11 mouse cellular contexts compared by ENCODE assay signal in genomic region chr7:28398000-28398399, GRCm38 (mm10). TPM values are rescaled to one million over a fixed set of nuclear protein-coding genes. Genes with fewer than 3 reads are reported as not detected.
A peak's percentile ranks its signal among the peaks of the same experiment; 100 is the strongest.
DNase-seq lines count a peak whose midpoint lies in the region; ATAC-seq and TF ChIP-seq lines count a peak whose summit lies in the region.
"Had no signal": no experiment of that assay in that cellular context is flagged by ENCODE, and none has a peak within 500 bp of the region (broad histone marks: within the 10 kb centered on the region; RNA-seq: fewer than 3 reads in every experiment).

No protein-coding gene starts in this region.

- H3K9ac ChIP-seq in forebrain, postnatal 0 days: no peak overlapping the region
- H3K9ac ChIP-seq: forebrain, embryonic 15.5 days; limb, embryonic 13.5 days had no signal

- H3K9me3 ChIP-seq in forebrain, postnatal 0 days (ENCODE audit: low read length): no peaks in the 10 kb centered on the region
- no peaks in the 10 kb centered on the region for H3K9me3 ChIP-seq in forebrain, embryonic 10.5 days
- H3K9me3 ChIP-seq: forebrain, embryonic 15.5 days; limb, embryonic 13.5 days had no signal

- TF ChIP-seq CTCF in forebrain, postnatal 0 days (IDR thresholded peaks at IDR 0.05; ENCODE audit: low read depth): peak; percentile 54

- DNase-seq in forebrain, postnatal 0 days: peak; percentile 54
- DNase-seq in forebrain, embryonic 10.5 days (ENCODE audit: extremely low spot score, low spot score): no peak
- peak; percentile 30 to 49 for DNase-seq in layer of hippocampus, postnatal 10 days (ENCODE audit: low spot score in 2 of 2)
- DNase-seq in layer of hippocampus, postnatal 14 days (ENCODE audit: low spot score in 2 of 2): no peak
- DNase-seq in A20 (ENCODE audit: low read depth, low spot score) (peak; percentile 37), adipocyte (ENCODE audit: low spot score) (peak; percentile 49)
- no peak for DNase-seq in ovary, postnatal 36 days (ENCODE audit: low spot score)
- no peak for DNase-seq in yolk sac, embryonic 10.5 days (ENCODE audit: low spot score)
- DNase-seq: cerebellum, adult 11-12 months had no signal

- H3K36me3 ChIP-seq in forebrain, postnatal 0 days (ENCODE audit: insufficient read depth): peaks cover 77% of the 10 kb centered on the region
- H3K36me3 ChIP-seq in forebrain, embryonic 10.5 days (replicated peaks): peaks cover 87% of the 10 kb centered on the region

- peaks cover 4% of the 10 kb centered on the region; the same call in 1 of the 2 replicates for H3K4me1 ChIP-seq in forebrain, postnatal 0 days (ENCODE audit: insufficient read depth)
- peaks cover 9% of the 10 kb centered on the region for H3K4me1 ChIP-seq in forebrain, embryonic 10.5 days

- H3K27me3 ChIP-seq in forebrain, postnatal 0 days (ENCODE audit: insufficient read depth, low read length): no peaks in the 10 kb centered on the region
- no peaks in the 10 kb centered on the region for H3K27me3 ChIP-seq in forebrain, embryonic 10.5 days (ENCODE audit: poor library complexity, severe bottlenecking)
- H3K27me3 ChIP-seq: forebrain, embryonic 15.5 days; limb, embryonic 13.5 days had no signal

- no peak overlapping the region for H3K4me2 ChIP-seq in forebrain, postnatal 0 days (ENCODE audit: low read depth)
- H3K4me2 ChIP-seq: forebrain, embryonic 15.5 days; limb, embryonic 13.5 days had no signal

- no peak overlapping the region for H3K27ac ChIP-seq in forebrain, postnatal 0 days (ENCODE audit: low read depth, low read length)
- no peak overlapping the region for H3K27ac ChIP-seq in forebrain, embryonic 10.5 days
- H3K27ac ChIP-seq: forebrain, embryonic 15.5 days; limb, embryonic 13.5 days had no signal

- no peak for ATAC-seq in forebrain, postnatal 0 days
- ATAC-seq: forebrain, embryonic 15.5 days had no signal

- H3K4me3 ChIP-seq in forebrain, postnatal 0 days (ENCODE audit: low read depth, low read length): no peak overlapping the region
- H3K4me3 ChIP-seq in forebrain, embryonic 10.5 days: no peak overlapping the region
- H3K4me3 ChIP-seq: forebrain, embryonic 15.5 days; limb, embryonic 13.5 days had no signal

- WGBS in forebrain, postnatal 0 days: 56% methylated on average over 3 of the region's 3 CpGs
- 76% methylated on average over 3 of the region's 3 CpGs for WGBS in forebrain, embryonic 10.5 days

RNA-seq across cellular contexts. Expression of gene Paf1, which starts 5.2 kb away (rescaled TPM):
- 74.8 and 80.5 TPM in 2 replicates for total RNA-seq in forebrain, postnatal 0 days (2014; rRNA removed)
- 69.4 and 92.7 TPM in 2 replicates for polyA plus RNA-seq in forebrain, postnatal 0 days (2015; fragmentation: Nextera tagmentation; extraction: Ambion mirVana)
- 82.3 and 95.9 TPM in 2 replicates for polyA plus RNA-seq in forebrain, embryonic 10.5 days (2016; fragmentation: Nextera tagmentation; extraction: Ambion mirVana)
- 10 to 100 TPM; 73.3 to 93.0 TPM for total RNA-seq in layer of hippocampus, postnatal 10 days (2021)
- total RNA-seq in layer of hippocampus, postnatal 14 days (2021): 10 to 100 TPM; 73.5 to 74.2 TPM

RNA-seq across cellular contexts. Expression of gene Med29, which starts 5.5 kb away (rescaled TPM):
- 32.5 and 35.1 TPM in 2 replicates for total RNA-seq in forebrain, postnatal 0 days (2014; rRNA removed)
- 39.2 and 47.6 TPM in 2 replicates for polyA plus RNA-seq in forebrain, postnatal 0 days (2015; fragmentation: Nextera tagmentation; extraction: Ambion mirVana)
- 60.3 and 60.6 TPM in 2 replicates for polyA plus RNA-seq in forebrain, embryonic 10.5 days (2016; fragmentation: Nextera tagmentation; extraction: Ambion mirVana)
- 10 to 100 TPM; 20.5 to 20.9 TPM for total RNA-seq in layer of hippocampus, postnatal 10 days (2021)
- 10 to 100 TPM; 19.3 to 20.1 TPM for total RNA-seq in layer of hippocampus, postnatal 14 days (2021)

RNA-seq across cellular contexts. Expression of gene Zfp36, which starts 17.9 kb away (rescaled TPM):
- total RNA-seq in forebrain, postnatal 0 days (2014; rRNA removed): 2.8 and 4.0 TPM in 2 replicates
- 2.3 and 3.8 TPM in 2 replicates for polyA plus RNA-seq in forebrain, postnatal 0 days (2015; fragmentation: Nextera tagmentation; extraction: Ambion mirVana)
- polyA plus RNA-seq in forebrain, embryonic 10.5 days (2016; fragmentation: Nextera tagmentation; extraction: Ambion mirVana): 4.5 TPM in 2 replicates
- 1 to 10 TPM; 3.4 to 3.9 TPM for total RNA-seq in layer of hippocampus, postnatal 10 days (2021)
- total RNA-seq in layer of hippocampus, postnatal 14 days (2021): 1 to 10 TPM; 3.6 to 3.9 TPM

RNA-seq across cellular contexts. Expression of gene Plekhg2, which starts 25.6 kb away (rescaled TPM):
- total RNA-seq in forebrain, postnatal 0 days (2014; rRNA removed): 20.3 and 25.7 TPM in 2 replicates
- 9.0 and 11.4 TPM in 2 replicates for polyA plus RNA-seq in forebrain, postnatal 0 days (2015; fragmentation: Nextera tagmentation; extraction: Ambion mirVana)
- polyA plus RNA-seq in forebrain, embryonic 10.5 days (2016; fragmentation: Nextera tagmentation; extraction: Ambion mirVana): 75.5 and 84.4 TPM in 2 replicates
- 10 to 100 TPM; 13.5 to 13.6 TPM for total RNA-seq in layer of hippocampus, postnatal 10 days (2021)
- total RNA-seq in layer of hippocampus, postnatal 14 days (2021): 10 to 100 TPM; 11.6 to 12.3 TPM

RNA-seq across cellular contexts. Expression of gene Gmfg, which starts 39.2 kb away (rescaled TPM):
- 2.6 and 3.8 TPM in 2 replicates for total RNA-seq in forebrain, postnatal 0 days (2014; rRNA removed)
- polyA plus RNA-seq in forebrain, postnatal 0 days (2015; fragmentation: Nextera tagmentation; extraction: Ambion mirVana): 5.8 and 6.7 TPM in 2 replicates
- polyA plus RNA-seq in forebrain, embryonic 10.5 days (2016; fragmentation: Nextera tagmentation; extraction: Ambion mirVana): 8.0 and 8.3 TPM in 2 replicates
- 1 to 10 TPM; 4.2 to 4.3 TPM for total RNA-seq in layer of hippocampus, postnatal 10 days (2021)
- 1 to 10 TPM; 3.2 to 3.8 TPM for total RNA-seq in layer of hippocampus, postnatal 14 days (2021)

Comparison
In these comparisons a context has a peak if more than half of its experiments do, and no peak if none do; other contexts are left out.
1. DNase-seq: peak in forebrain, postnatal 0 days (single experiment), layer of hippocampus, postnatal 10 days (2 of 2), A20 (single experiment) and adipocyte (single experiment); none in forebrain, embryonic 10.5 days (single experiment), layer of hippocampus, postnatal 14 days (0 of 2), ovary, postnatal 36 days (single experiment) and yolk sac, embryonic 10.5 days (single experiment).